Mouse (Mus musculus): ENCODE measurements at regions not wholly inside any gene's neighbourhood (a gene's known extent, or its start where the extent isn't known, plus 50 kb on each side); places are given as distances from the start of the nearest gene placed in this dataset.

DNA sequence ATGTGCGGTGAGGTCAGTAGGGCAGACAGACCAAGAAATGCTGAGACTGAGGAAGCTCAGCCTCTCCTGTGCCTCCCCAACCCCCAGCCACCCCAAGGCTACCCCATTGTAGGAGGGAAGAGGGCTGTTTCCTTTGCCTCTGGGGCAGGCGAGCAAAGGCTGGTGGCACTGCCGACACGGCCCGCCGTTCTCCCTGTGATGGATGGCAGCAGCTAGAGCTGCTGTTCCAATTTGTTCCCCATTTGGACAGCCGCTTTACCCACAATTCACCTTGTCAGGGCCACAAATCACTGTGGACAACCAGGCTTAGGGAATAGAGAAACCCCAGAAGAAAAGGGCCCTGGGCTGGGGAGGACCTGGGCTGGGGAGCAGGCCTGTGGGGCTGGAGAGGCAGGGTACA is 51.5 kb upstream of the Lemd2 start:
- TF ChIP-seq CTCF (IDR thresholded peaks at IDR 0.05; ENCODE audit: borderline replicate concordance, insufficient read depth, low read length) (no peak), POLR2A (IDR thresholded peaks at IDR 0.05; ENCODE audit: low read depth, low read length) (no peak)

All from embryonic fibroblast, embryonic 13.5 days (primary cell).